Mouse (Mus musculus) MEL (cell line): ENCODE data around the gene Mrpl47. TPM values are rescaled to one million over a fixed set of nuclear protein-coding genes. Genes with fewer than 3 reads are reported as not detected.

ENCODE experiments used
- DNase-seq: peaks from one replicate; pipeline ENCODE4 v3.0.0; 2011; ENCODE audit warnings: low read depth, low spot score
- H3K27ac ChIP-seq: 2 replicates; pipeline ENCODE4 v1.5.1; 2012; ENCODE audit warnings: low read depth, mild to moderate bottlenecking, control low read depth, low read length, moderate library complexity; ENCODE audit not compliant: control insufficient read depth
- H3K27me3 ChIP-seq, 2 experiments: fragments of 150-350 bp in 1 of 2; sonication (generic) in 1 of 2; 2 replicates each; pipeline ENCODE4 v1.6.1; 2012; ENCODE audit warnings: low read length in 2 of 2, mild to moderate bottlenecking in 2 of 2, improper control_type of control experiment in 1 of 2, moderate library complexity in 1 of 2; ENCODE audit not compliant: insufficient read depth in 2 of 2, control insufficient read depth in 1 of 2
- H3K36me3 ChIP-seq, 2 experiments: 2 replicates each; pipeline ENCODE4 v1.6.1; 2012 to 2014; ENCODE audit warnings: low read length in 2 of 2, improper control_type of control experiment in 1 of 2, inconsistent platforms in 1 of 2, mild to moderate bottlenecking in 1 of 2; ENCODE audit not compliant: insufficient read depth in 2 of 2, control insufficient read depth in 1 of 2
- H3K4me1 ChIP-seq, 2 experiments: fragments of 150-350 bp in 1 of 2; sonication (generic) in 1 of 2; 2 replicates each; pipeline ENCODE4 v1.6.1; 2012; ENCODE audit warnings: low read length in 2 of 2, improper control_type of control experiment in 1 of 2, mild to moderate bottlenecking in 1 of 2; ENCODE audit not compliant: insufficient read depth in 2 of 2, control insufficient read depth in 1 of 2
- H3K4me3 ChIP-seq, 2 experiments: fragments of 150-350 bp in 1 of 2; sonication (generic) in 1 of 2; 2 replicates each; pipeline ENCODE4 v1.5.1; 2012; ENCODE audit warnings: low read depth in 2 of 2, low read length in 2 of 2, mild to moderate bottlenecking in 2 of 2, moderate library complexity in 2 of 2, control low read depth in 1 of 2, improper control_type of control experiment in 1 of 2; ENCODE audit not compliant: control insufficient read depth in 1 of 2, insufficient read depth in 1 of 2
- H3K79me2 ChIP-seq: 2 replicates; pipeline ENCODE4 v1.6.1; 2012; ENCODE audit warnings: mild to moderate bottlenecking, low read length, moderate library complexity; ENCODE audit not compliant: control insufficient read depth, poor library complexity, insufficient read depth
- H3K9ac ChIP-seq: 2 replicates; pipeline ENCODE4 v1.6.1; 2012; ENCODE audit warnings: low read depth, mild to moderate bottlenecking, control low read depth, low read length, moderate library complexity; ENCODE audit not compliant: control insufficient read depth, poor library complexity, severe bottlenecking
- H3K9me3 ChIP-seq: fragments of 150-350 bp; sonication (generic); replicated peaks from 2 replicates; pipeline ENCODE4 v1.6.1; 2012; ENCODE audit warnings: mild to moderate bottlenecking, low read length, improper control_type of control experiment, moderate library complexity; ENCODE audit not compliant: insufficient read depth
- BHLHE40 ChIP-seq: IDR thresholded peaks from 2 replicates; pipeline ENCODE4 v1.6.1; 2012; ENCODE audit warnings: low read depth, mild to moderate bottlenecking, inconsistent platforms, low read length, improper control_type of control experiment, borderline replicate concordance
- CHD1 ChIP-seq: IDR thresholded peaks from 2 replicates; pipeline ENCODE4 v1.6.1; 2012; ENCODE audit warnings: low read depth, mild to moderate bottlenecking, inconsistent platforms, low read length, improper control_type of control experiment
- CHD2 ChIP-seq: IDR thresholded peaks from 2 replicates; pipeline ENCODE4 v1.6.1; 2011; ENCODE audit warnings: low read length, improper control_type of control experiment
- CTCF ChIP-seq, 3 experiments: IDR thresholded peaks in 2 of 3; conservative IDR thresholded peaks in 1 of 3; 2 replicates each; pipeline ENCODE4 v1.5.1; 2011 to 2012; ENCODE audit warnings: low read length in 3 of 3, low read depth in 2 of 3, mild to moderate bottlenecking in 2 of 3, improper control_type of control experiment in 1 of 3, inconsistent platforms in 1 of 3, mixed read lengths in 1 of 3, moderate library complexity in 1 of 3; ENCODE audit not compliant: control insufficient read depth in 1 of 3, insufficient read depth in 1 of 3, poor library complexity in 1 of 3, severe bottlenecking in 1 of 3
- E2F4 ChIP-seq: IDR thresholded peaks from 2 replicates; pipeline ENCODE4 v1.6.1; 2011; ENCODE audit warnings: low read depth, low read length, improper control_type of control experiment, borderline replicate concordance
- EP300 ChIP-seq, 2 experiments: IDR thresholded peaks; 2 replicates each; pipeline ENCODE4 v1.6.1; 2011; ENCODE audit warnings: improper control_type of control experiment in 2 of 2, low read length in 2 of 2, low read depth in 1 of 2, mild to moderate bottlenecking in 1 of 2
- GABPA ChIP-seq: IDR thresholded peaks from 2 replicates; pipeline ENCODE4 v1.6.1; 2012; ENCODE audit warnings: low read depth, mild to moderate bottlenecking, inconsistent platforms, low read length, improper control_type of control experiment, moderate library complexity
- GATA1 ChIP-seq: IDR thresholded peaks from 2 replicates; pipeline ENCODE4 v1.6.1; 2011; ENCODE audit warnings: low read depth, low read length, improper control_type of control experiment
- HCFC1 ChIP-seq: IDR thresholded peaks from 2 replicates; pipeline ENCODE4 v1.6.1; 2012; ENCODE audit warnings: low read depth, mild to moderate bottlenecking, inconsistent platforms, low read length, improper control_type of control experiment, moderate library complexity
- JUND ChIP-seq: IDR thresholded peaks from 2 replicates; pipeline ENCODE4 v1.6.1; 2011; ENCODE audit warnings: low read depth, mild to moderate bottlenecking, improper control_type of control experiment, low read length
- KAT2A ChIP-seq: conservative IDR thresholded peaks from 2 replicates; pipeline ENCODE4 v1.6.1; 2012; ENCODE audit warnings: low read depth, low read length, improper control_type of control experiment, inconsistent platforms
- MEF2A ChIP-seq: IDR thresholded peaks from 2 replicates; pipeline ENCODE4 v1.6.1; 2014; ENCODE audit warnings: low read depth, mild to moderate bottlenecking, inconsistent platforms, low read length, improper control_type of control experiment; ENCODE audit not compliant: poor library complexity, insufficient replicate concordance, severe bottlenecking; ENCODE audit errors: extremely low read depth
- MXI1 ChIP-seq: IDR thresholded peaks from 2 replicates; pipeline ENCODE4 v1.6.1; 2011; ENCODE audit warnings: mild to moderate bottlenecking, low read depth, low read length, improper control_type of control experiment
- MYB ChIP-seq: IDR thresholded peaks from 2 replicates; pipeline ENCODE4 v1.6.1; 2011; ENCODE audit warnings: mild to moderate bottlenecking, low read depth, low read length, improper control_type of control experiment
- MYC ChIP-seq: IDR thresholded peaks from 2 replicates; pipeline ENCODE4 v1.6.1; 2011; ENCODE audit warnings: low read depth, mild to moderate bottlenecking, low read length, improper control_type of control experiment, moderate library complexity
- POLR2A ChIP-seq, 2 experiments: IDR thresholded peaks; 2 replicates each; pipeline ENCODE4 v1.6.1; 2011 to 2012; ENCODE audit warnings: low read length in 2 of 2, mild to moderate bottlenecking in 2 of 2, control low read depth in 1 of 2, improper control_type of control experiment in 1 of 2, low read depth in 1 of 2, moderate library complexity in 1 of 2; ENCODE audit not compliant: control insufficient read depth in 1 of 2, insufficient read depth in 1 of 2, poor library complexity in 1 of 2
- POLR2AphosphoS2 ChIP-seq: IDR thresholded peaks from 2 replicates; pipeline ENCODE4 v1.6.1; 2011; ENCODE audit warnings: low read length, improper control_type of control experiment
- POLR2AphosphoS5 ChIP-seq: IDR thresholded peaks from 2 replicates; pipeline ENCODE4 v1.6.1; 2012; ENCODE audit warnings: low read depth, borderline replicate concordance, mild to moderate bottlenecking, inconsistent platforms, low read length, moderate library complexity, mixed read lengths
- RAD21 ChIP-seq: IDR thresholded peaks from 2 replicates; pipeline ENCODE4 v1.6.1; 2011; ENCODE audit warnings: mild to moderate bottlenecking, low read depth, low read length, improper control_type of control experiment
- SMC3 ChIP-seq: IDR thresholded peaks from 2 replicates; pipeline ENCODE4 v1.6.1; 2011; ENCODE audit warnings: low read depth, low read length, improper control_type of control experiment
- TAL1 ChIP-seq: IDR thresholded peaks from 2 replicates; pipeline ENCODE4 v1.6.1; 2012; ENCODE audit warnings: mild to moderate bottlenecking, inconsistent platforms, low read length, moderate library complexity, mixed read lengths
- TBP ChIP-seq: IDR thresholded peaks from 2 replicates; pipeline ENCODE4 v1.8.0; 2011; ENCODE audit warnings: low read depth, low read length, improper control_type of control experiment
- TCF12 ChIP-seq: IDR thresholded peaks from 2 replicates; pipeline ENCODE4 v1.6.1; 2014; ENCODE audit warnings: low read depth, mild to moderate bottlenecking, inconsistent platforms, low read length, improper control_type of control experiment, moderate library complexity
- UBTF ChIP-seq: IDR thresholded peaks from 2 replicates; pipeline ENCODE4 v1.6.1; 2012; ENCODE audit warnings: low read depth, mild to moderate bottlenecking, inconsistent platforms, low read length, improper control_type of control experiment, moderate library complexity, borderline replicate concordance; ENCODE audit not compliant: insufficient read depth
- USF1 ChIP-seq: IDR thresholded peaks from 2 replicates; pipeline ENCODE4 v1.6.1; 2014; ENCODE audit warnings: low read depth, mild to moderate bottlenecking, inconsistent platforms, low read length, improper control_type of control experiment, moderate library complexity
- USF2 ChIP-seq, 2 experiments: IDR thresholded peaks; 2 replicates each; pipeline ENCODE4 v1.6.1; 2011 to 2012; ENCODE audit warnings: improper control_type of control experiment in 2 of 2, low read length in 2 of 2, borderline replicate concordance in 1 of 2, inconsistent platforms in 1 of 2, low read depth in 1 of 2, mild to moderate bottlenecking in 1 of 2; ENCODE audit not compliant: insufficient read depth in 1 of 2
- ZC3H11A ChIP-seq: IDR thresholded peaks from 2 replicates; pipeline ENCODE4 v1.6.1; 2012; ENCODE audit warnings: low read depth, mild to moderate bottlenecking, inconsistent platforms, low read length, improper control_type of control experiment
- ZKSCAN1 ChIP-seq: IDR thresholded peaks from 2 replicates; pipeline ENCODE4 v1.6.1; 2012; ENCODE audit warnings: low read depth, mild to moderate bottlenecking, inconsistent platforms, low read length, improper control_type of control experiment, moderate library complexity
- ZMIZ1 ChIP-seq: IDR thresholded peaks from 2 replicates; pipeline ENCODE4 v1.6.1; 2012; ENCODE audit warnings: low read depth, mild to moderate bottlenecking, inconsistent platforms, low read length, improper control_type of control experiment, moderate library complexity
- ZNF384 ChIP-seq: IDR thresholded peaks from 2 replicates; pipeline ENCODE4 v1.6.1; 2012; ENCODE audit warnings: low read depth, mild to moderate bottlenecking, inconsistent platforms, low read length, improper control_type of control experiment
- polyA plus RNA-seq, 2 experiments: library from polyadenylated mRNA; stranded (reverse) in 1 of 2; unstranded in 1 of 2; fragments of >175 nt in 1 of 2; fragments of >200 nt in 1 of 2; gene quantifications; 2 replicates each; pipeline versions ENCODE4 v1.2.1 to v1.2.4; 2012; ENCODE audit warnings: low replicate concordance in 2 of 2, low read depth in 1 of 2; ENCODE audit not compliant: insufficient read length in 2 of 2, insufficient read depth in 1 of 2, missing spikeins in 1 of 2
- total RNA-seq: library from RNA; depleted of rRNA; stranded (reverse); fragments of 300-350 nt; gene quantifications from 2 replicates; pipeline ENCODE4 v1.2.3, GENCODE M21; 2012

The Mrpl47 gene
- total and polyA plus RNA-seq, 3 experiments: 70.3 to 73.1 TPM; not detected in 1

GRCm38 (mm10) chr3:32709388-32709787, 28.0 kb downstream of the Mrpl47 start:
- DNase-seq: no peak
- H3K9me3 ChIP-seq: no peaks in the 10 kb centered on the region

DNA sequence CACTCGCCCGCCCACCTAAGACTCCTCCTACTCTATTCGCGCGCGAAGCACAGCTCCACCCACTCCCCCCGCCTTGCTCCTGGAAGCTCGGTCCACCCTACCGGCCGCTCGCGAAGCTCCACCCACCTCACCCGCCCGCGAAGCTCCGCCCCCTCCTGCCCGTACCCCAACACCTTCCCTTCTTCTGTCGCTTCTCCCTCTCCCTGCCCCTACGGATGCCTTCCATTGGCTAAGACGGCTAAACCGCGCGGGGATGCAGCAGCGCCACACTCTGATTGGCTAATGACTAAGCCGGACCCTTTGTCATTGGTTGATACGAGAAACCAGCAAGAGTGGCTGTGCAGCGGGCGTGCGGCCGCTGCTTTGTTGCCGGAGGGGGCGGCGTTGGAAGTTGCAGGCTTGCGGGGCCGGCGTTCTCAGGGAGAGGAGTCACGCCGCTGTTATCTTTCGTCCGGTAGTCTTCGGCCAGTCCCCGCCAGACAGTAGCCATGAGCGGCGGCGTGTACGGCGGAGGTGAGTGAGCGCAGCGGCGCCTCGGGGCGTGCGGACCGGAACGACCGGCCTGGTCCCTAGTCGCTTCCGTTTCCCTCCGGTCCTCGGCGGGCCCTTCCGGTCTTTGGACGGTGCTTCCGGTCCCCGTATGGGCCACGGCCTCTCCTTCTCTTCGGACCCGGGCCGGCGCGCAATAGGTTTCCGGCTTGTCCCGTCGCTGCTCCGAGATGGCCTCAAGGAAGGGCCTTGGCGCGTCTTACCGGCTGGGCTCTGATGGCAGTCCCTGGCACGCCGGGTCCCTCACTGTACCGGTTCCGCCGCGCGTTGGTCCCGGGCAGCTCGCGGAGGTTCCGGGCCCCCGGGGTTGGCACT, 28.8 kb downstream of the Mrpl47 start:
- Histone ChIP-seq H3K79me2 (peaks cover 22% of the 10 kb centered on the region), H3K9ac (peak overlapping the region; percentile 97), H3K4me1 (peaks cover 13 to 14% of the 10 kb centered on the region in 2 experiments), H3K27me3 (no peaks in the 10 kb centered on the region), H3K9me3 (no peaks in the 10 kb centered on the region), H3K36me3 (peaks cover 11 to 20% of the 10 kb centered on the region in 2 experiments), H3K27ac (peak overlapping the region; percentile 87), H3K4me3 (peak overlapping the region; percentile 85 to 97)
- peak; percentile 100 for DNase-seq
- no peak for TF ChIP-seq ZMIZ1
- peak; percentile 77 for TF ChIP-seq CHD2
- TF ChIP-seq KAT2A: peak; percentile 65
- TF ChIP-seq TBP: no peak; the same call in none of the 2 replicates
- TF ChIP-seq UBTF: no peak
- no peak for TF ChIP-seq JUND
- TF ChIP-seq CTCF (IDR thresholded peaks at IDR 0.05 in 2 of 3, conservative IDR thresholded peaks at IDR 0.05 in 1 of 3; ENCODE audit: control insufficient read depth in 1 of 3, insufficient read depth in 1 of 3, low read depth in 2 of 3, low read length in 3 of 3, poor library complexity in 1 of 3, severe bottlenecking in 1 of 3): 0 out of 6 replicates have a peak, but pooled peaks of 1 of the 3 experiments have one; percentile 4
- TF ChIP-seq MXI1: peak; percentile 82
- TF ChIP-seq GATA1: no peak
- TF ChIP-seq ZC3H11A: no peak
- TF ChIP-seq RAD21: no peak
- TF ChIP-seq TCF12: peak; percentile 26; the same call in 1 of the 2 replicates
- TF ChIP-seq GABPA: 0 out of 2 replicates have a peak, but pooled peaks have one; percentile 23
- TF ChIP-seq MEF2A: no peak
- TF ChIP-seq SMC3: no peak
- TF ChIP-seq E2F4: peak; percentile 72; the same call in 1 of the 2 replicates
- TF ChIP-seq CHD1: no peak
- TF ChIP-seq ZNF384: no peak
- no peak for TF ChIP-seq POLR2AphosphoS5
- no peak for TF ChIP-seq POLR2AphosphoS2
- TF ChIP-seq USF2 (IDR thresholded peaks at IDR 0.05; ENCODE audit: borderline replicate concordance in 1 of 2, insufficient read depth in 1 of 2, low read depth in 1 of 2, low read length in 2 of 2): no peak
- TF ChIP-seq TAL1: no peak
- TF ChIP-seq HCFC1: peak; percentile 86
- TF ChIP-seq ZKSCAN1: no peak
- TF ChIP-seq MYC: peak; percentile 32; the same call in 1 of the 2 replicates
- TF ChIP-seq MYB: no peak
- no peak for TF ChIP-seq BHLHE40
- peak; percentile 76; a peak in 3 of 4 replicates for TF ChIP-seq POLR2A (IDR thresholded peaks at IDR 0.05; ENCODE audit: control insufficient read depth in 1 of 2, insufficient read depth in 1 of 2, low read depth in 1 of 2, low read length in 2 of 2, poor library complexity in 1 of 2)

More at GRCm38 (mm10) chr3:32709388-32709787, 28.0 kb downstream of the Mrpl47 start:
- H3K27me3 ChIP-seq: no peaks in the 10 kb centered on the region
- H3K27ac ChIP-seq: peak overlapping the region; percentile 87
- H3K9ac ChIP-seq: peak overlapping the region; percentile 97
- peak overlapping the region; percentile 85 to 97 for H3K4me3 ChIP-seq
- peaks cover 16 to 20% of the 10 kb centered on the region in 2 experiments for H3K36me3 ChIP-seq
- peak in 1 of 2 experiments; percentile 35; a peak in 1 of 4 replicates for TF ChIP-seq EP300 (IDR thresholded peaks at IDR 0.05; ENCODE audit: low read depth in 1 of 2, low read length in 2 of 2)
- TF ChIP-seq USF1: no peak
- H3K79me2 ChIP-seq: peaks cover 22% of the 10 kb centered on the region
- H3K4me1 ChIP-seq: peaks cover 13 to 14% of the 10 kb centered on the region in 2 experiments
